Comparison of ENCODE assay signal across 15 mouse cellular contexts in the genomic region with DNA sequence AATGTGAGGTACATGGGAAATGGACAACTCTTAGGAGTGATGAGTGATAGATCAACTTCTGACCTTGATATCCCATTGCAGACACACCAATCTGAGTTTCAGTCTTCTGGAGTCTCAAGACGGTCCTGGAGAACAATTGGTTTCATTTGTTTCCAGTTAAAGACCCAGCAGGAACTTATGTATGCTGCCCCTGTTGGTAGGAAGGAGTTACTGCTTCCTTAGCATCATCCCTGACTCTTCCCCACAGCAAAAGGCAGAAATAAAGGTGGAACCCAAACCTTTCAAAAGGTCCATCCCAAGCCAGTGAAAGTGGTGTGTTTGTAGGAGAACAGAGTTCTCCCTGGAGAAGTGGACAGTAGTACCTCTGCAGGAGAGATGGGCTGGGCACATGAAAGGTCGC. TPM values are rescaled to one million over a fixed set of nuclear protein-coding genes. Genes with fewer than 3 reads are reported as not detected.
DNase-seq lines count a peak whose midpoint lies in the region; ATAC-seq and TF ChIP-seq lines count a peak whose summit lies in the region.
"Had no signal": no experiment of that assay in that cellular context is flagged by ENCODE, and none has a peak within 500 bp of the region (broad histone marks: within the 10 kb centered on the region; RNA-seq: fewer than 3 reads in every experiment).

No protein-coding gene starts in this region.

- H3K27me3 ChIP-seq in hindbrain, postnatal 0 days (ENCODE audit: insufficient read depth, low read length): no peaks in the 10 kb centered on the region
- H3K27me3 ChIP-seq in hindbrain, embryonic 11.5 days (ENCODE audit: control insufficient read depth, insufficient read depth, low read length): no peaks in the 10 kb centered on the region
- H3K27me3 ChIP-seq in stomach, postnatal 0 days (ENCODE audit: control insufficient read depth, insufficient read depth, low read length): no peaks in the 10 kb centered on the region
- H3K27me3 ChIP-seq: midbrain, embryonic 13.5 days; neural tube, embryonic 13.5 days had no signal

- no peak overlapping the region for H3K9ac ChIP-seq in hindbrain, postnatal 0 days (replicated peaks; ENCODE audit: low read length)
- no peak overlapping the region for H3K9ac ChIP-seq in hindbrain, embryonic 11.5 days (ENCODE audit: low read depth, low read length)
- no peak overlapping the region for H3K9ac ChIP-seq in stomach, postnatal 0 days (ENCODE audit: low read length)
- H3K9ac ChIP-seq: liver, embryonic 15.5 days; midbrain, embryonic 13.5 days; neural tube, embryonic 13.5 days had no signal

- no peak overlapping the region for H3K4me2 ChIP-seq in hindbrain, postnatal 0 days (ENCODE audit: low read depth, low read length)
- H3K4me2 ChIP-seq in hindbrain, embryonic 11.5 days (replicated peaks; ENCODE audit: low read depth, low read length): no peak overlapping the region
- H3K4me2 ChIP-seq in stomach, postnatal 0 days (replicated peaks; ENCODE audit: low read depth): no peak overlapping the region
- H3K4me2 ChIP-seq: liver, embryonic 15.5 days; midbrain, embryonic 13.5 days; neural tube, embryonic 13.5 days had no signal

- H3K4me1 ChIP-seq in hindbrain, postnatal 0 days (ENCODE audit: insufficient read depth, low read length): no peaks in the 10 kb centered on the region
- H3K4me1 ChIP-seq in hindbrain, embryonic 11.5 days (replicated peaks; ENCODE audit: control insufficient read depth, insufficient read depth, low read length): no peaks in the 10 kb centered on the region
- no peaks in the 10 kb centered on the region for H3K4me1 ChIP-seq in stomach, postnatal 0 days (replicated peaks; ENCODE audit: control insufficient read depth, insufficient read depth)
- H3K4me1 ChIP-seq: liver, embryonic 15.5 days; midbrain, embryonic 13.5 days; neural tube, embryonic 13.5 days had no signal

- DNase-seq in hindbrain, postnatal 0 days (ENCODE audit: low spot score): no peak
- DNase-seq in hindbrain, embryonic 11.5 days (ENCODE audit: low spot score): no peak
- peak; percentile 10 for DNase-seq in lung, postnatal 36 days
- no peak for DNase-seq in lung, postnatal 25 days (ENCODE audit: low spot score)
- no peak for DNase-seq in stomach, postnatal 0 days (ENCODE audit: low spot score)
- DNase-seq in right cerebral cortex, postnatal 4 days: no peak
- no peak for DNase-seq in frontal cortex, postnatal 14 days (ENCODE audit: low spot score in 2 of 2)
- DNase-seq: cerebellum, adult 11-12 months; kidney, adult 11 months; kidney, postnatal 4 days; thymus, adult 18-20 months had no signal

- 79% methylated on average over 2 of the region's 2 CpGs for WGBS in hindbrain, postnatal 0 days
- WGBS in hindbrain, embryonic 11.5 days: 77% methylated on average over 2 of the region's 2 CpGs
- 70% methylated on average over 2 of the region's 2 CpGs for WGBS in stomach, postnatal 0 days

- no peak for ATAC-seq in hindbrain, postnatal 0 days
- ATAC-seq in hindbrain, embryonic 11.5 days (ENCODE audit: low FRiP score): no peak
- peak; percentile 37; the same call in 1 of the 2 replicates for ATAC-seq in common myeloid progenitor, adult 5-6 weeks (replicated peaks; ENCODE audit: low read depth, poor library complexity, severe bottlenecking)
- ATAC-seq in stomach, postnatal 0 days (ENCODE audit: low FRiP score, low TSS enrichment): no peak
- ATAC-seq: midbrain, embryonic 13.5 days had no signal

- peak; percentile 29; the same call in 1 of the 2 replicates for TF ChIP-seq CTCF in hindbrain, postnatal 0 days (IDR thresholded peaks at IDR 0.05; ENCODE audit: low read depth)
- TF ChIP-seq CTCF in stomach, postnatal 0 days (IDR thresholded peaks at IDR 0.05; ENCODE audit: low read depth): peak; percentile 64

- no peaks in the 10 kb centered on the region for H3K9me3 ChIP-seq in hindbrain, postnatal 0 days (ENCODE audit: low read length)
- H3K9me3 ChIP-seq in hindbrain, embryonic 11.5 days (ENCODE audit: control insufficient read depth, low read length): no peaks in the 10 kb centered on the region
- H3K9me3 ChIP-seq in stomach, postnatal 0 days (ENCODE audit: control insufficient read depth, low read length): no peaks in the 10 kb centered on the region
- H3K9me3 ChIP-seq: liver, embryonic 15.5 days had no signal

- H3K4me3 ChIP-seq in hindbrain, postnatal 0 days (ENCODE audit: low read length): no peak overlapping the region
- no peak overlapping the region for H3K4me3 ChIP-seq in hindbrain, embryonic 11.5 days (ENCODE audit: low read depth, low read length)
- H3K4me3 ChIP-seq in stomach, postnatal 0 days (ENCODE audit: low read depth, low read length): no peak overlapping the region
- H3K4me3 ChIP-seq: liver, embryonic 15.5 days; midbrain, embryonic 13.5 days; neural tube, embryonic 13.5 days had no signal

- H3K36me3 ChIP-seq in hindbrain, postnatal 0 days (ENCODE audit: insufficient read depth, low read length): no peaks in the 10 kb centered on the region
- H3K36me3 ChIP-seq in hindbrain, embryonic 11.5 days (ENCODE audit: control insufficient read depth, insufficient read depth, low read length): no peaks in the 10 kb centered on the region
- no peaks in the 10 kb centered on the region for H3K36me3 ChIP-seq in stomach, postnatal 0 days (ENCODE audit: control insufficient read depth, insufficient read depth, low read length)
- H3K36me3 ChIP-seq: liver, embryonic 15.5 days; midbrain, embryonic 13.5 days; neural tube, embryonic 13.5 days had no signal

- TF ChIP-seq EP300 in stomach, postnatal 0 days (optimal IDR thresholded peaks at IDR 0.05): no peak

- H3K27ac ChIP-seq in hindbrain, postnatal 0 days: no peak overlapping the region
- H3K27ac ChIP-seq in hindbrain, embryonic 11.5 days (ENCODE audit: low read depth, low read length): no peak overlapping the region
- H3K27ac ChIP-seq in stomach, postnatal 0 days (replicated peaks): no peak overlapping the region
- H3K27ac ChIP-seq: liver, embryonic 15.5 days; midbrain, embryonic 13.5 days; neural tube, embryonic 13.5 days had no signal

RNA-seq across cellular contexts. Expression of gene Pdzd8, which starts 30.9 kb away (rescaled TPM):
- total RNA-seq in hindbrain, postnatal 0 days (2014; rRNA removed): 42.6 and 46.4 TPM in 2 replicates
- polyA plus RNA-seq in hindbrain, postnatal 0 days (2015; fragmentation: Nextera tagmentation; extraction: Ambion mirVana): 10.2 and 10.8 TPM in 2 replicates
- polyA plus RNA-seq in hindbrain, embryonic 11.5 days (2014; fragmentation: Nextera tagmentation; extraction: Ambion mirVana): 14.1 and 18.2 TPM in 2 replicates
- total RNA-seq in common myeloid progenitor, adult 5-6 weeks (2017): 48.7 and 59.1 TPM in 2 replicates
- 4.4 and 4.8 TPM in 2 replicates for polyA plus RNA-seq in stomach, postnatal 0 days (2015; fragmentation: Nextera tagmentation; extraction: Ambion mirVana)

RNA-seq across cellular contexts. Expression of gene Rps12-ps3, which starts 54.4 kb away (rescaled TPM):
- total RNA-seq in hindbrain, postnatal 0 days (2014; rRNA removed): 47.7 and 63.1 TPM in 2 replicates
- 4.5 and 13.9 TPM in 2 replicates for polyA plus RNA-seq in hindbrain, postnatal 0 days (2015; fragmentation: Nextera tagmentation; extraction: Ambion mirVana)
- polyA plus RNA-seq in hindbrain, embryonic 11.5 days (2014; fragmentation: Nextera tagmentation; extraction: Ambion mirVana): 14.9 and 16.3 TPM in 2 replicates
- 809 and 1,340 TPM in 2 replicates for total RNA-seq in common myeloid progenitor, adult 5-6 weeks (2017)
- 13.0 and 25.1 TPM in 2 replicates for polyA plus RNA-seq in stomach, postnatal 0 days (2015; fragmentation: Nextera tagmentation; extraction: Ambion mirVana)
